Mouse (Mus musculus): ENCODE measurements at regions not wholly inside any gene's neighbourhood (a gene's known extent, or its start where the extent isn't known, plus 50 kb on each side); places are given as distances from the start of the nearest gene placed in this dataset.

DNA sequence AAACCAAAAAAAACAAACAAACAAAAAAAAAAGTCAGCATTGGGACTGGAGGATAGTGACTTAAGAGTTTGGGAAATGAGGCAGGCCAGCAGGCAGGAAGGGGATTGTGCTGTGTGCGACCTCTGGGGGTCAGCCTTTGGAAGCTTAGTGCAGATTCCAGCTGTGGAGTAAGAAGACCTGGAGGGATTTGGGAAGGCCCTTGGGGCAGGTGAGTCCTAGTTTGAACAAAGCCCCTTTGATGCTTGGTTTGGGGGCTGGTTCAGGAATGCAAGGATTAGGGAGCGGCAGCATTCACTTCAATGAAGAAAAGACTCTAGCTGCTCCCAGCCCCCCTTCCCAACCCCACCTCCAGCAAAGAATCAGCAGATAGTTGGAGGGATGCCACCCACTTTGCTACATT, 235.6 kb upstream of the Stt3b start:
- Histone ChIP-seq H3K4me1 (replicated peaks; ENCODE audit: insufficient read depth, low read length) (peaks cover 7% of the 10 kb centered on the region; the same call in 1 of the 2 replicates), H3K36me3 (ENCODE audit: insufficient read depth, low read length) (no peaks in the 10 kb centered on the region), H3K27me3 (ENCODE audit: insufficient read depth, low read length) (no peaks in the 10 kb centered on the region), H3K27ac (no peak overlapping the region), H3K4me3 (replicated peaks; ENCODE audit: low read depth, low read length) (no peak overlapping the region), H3K9ac (ENCODE audit: low read depth, low read length) (no peak overlapping the region), H3K4me2 (ENCODE audit: low read length) (no peak overlapping the region), H3K9me3 (replicated peaks; ENCODE audit: low read length) (no peaks in the 10 kb centered on the region)
- WGBS: 56% methylated on average over 2 of the region's 2 CpGs
- no peak for TF ChIP-seq CTCF (IDR thresholded peaks at IDR 0.05; ENCODE audit: low read depth)
- no peak for ATAC-seq (replicated peaks; ENCODE audit: low FRiP score, low read depth)
- DNase-seq (ENCODE audit: low spot score): no peak

DNA sequence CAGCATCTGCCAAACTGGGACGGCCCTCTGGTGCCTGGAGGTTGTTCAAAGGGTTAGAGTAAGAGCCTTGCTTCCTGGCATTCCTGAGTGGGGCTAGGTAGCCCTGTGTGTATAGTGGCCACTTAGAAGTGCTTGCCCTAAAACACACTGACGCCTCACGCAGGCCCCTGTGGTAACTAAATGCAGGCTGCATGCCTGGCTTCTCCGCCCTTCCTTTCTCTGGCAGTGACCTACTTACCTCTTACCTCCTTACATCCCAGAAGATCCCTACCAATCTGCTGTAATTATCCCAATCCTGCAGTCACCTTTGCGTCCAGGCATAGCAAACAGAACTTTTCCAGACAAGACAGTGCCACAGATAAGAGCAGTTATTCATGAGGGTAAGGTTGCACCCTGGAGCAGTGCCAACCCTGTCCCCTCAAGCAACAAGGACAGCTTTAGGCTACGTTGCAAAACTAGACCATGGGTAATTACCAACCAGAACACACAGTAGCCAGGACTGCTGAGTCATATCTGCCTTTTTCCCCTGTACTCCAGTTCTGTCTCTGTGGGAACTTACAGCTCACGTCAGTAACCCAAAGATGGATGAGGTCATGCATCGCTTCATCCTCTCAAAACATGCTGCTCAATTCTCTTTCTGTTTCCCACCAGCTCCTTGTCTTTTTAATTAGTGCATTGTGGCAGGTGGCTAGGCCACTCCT, 237.6 kb upstream of the Stt3b start:
- no peaks in the 10 kb centered on the region for H3K27me3 ChIP-seq (ENCODE audit: insufficient read depth, low read length)
- ATAC-seq (replicated peaks; ENCODE audit: low FRiP score, low read depth) (peak; percentile 86), DNase-seq (ENCODE audit: low spot score) (peak; percentile 69)
- WGBS: 44% methylated on average over 8 of the region's 8 CpGs
- no peak overlapping the region for H3K4me2 ChIP-seq (ENCODE audit: low read length)
- H3K4me1 ChIP-seq (replicated peaks; ENCODE audit: insufficient read depth, low read length): peaks cover 7% of the 10 kb centered on the region; the same call in 1 of the 2 replicates
- no peak overlapping the region for H3K9ac ChIP-seq (ENCODE audit: low read depth, low read length)
- no peaks in the 10 kb centered on the region for H3K36me3 ChIP-seq (ENCODE audit: insufficient read depth, low read length)
- H3K4me3 ChIP-seq (replicated peaks; ENCODE audit: low read depth, low read length): no peak overlapping the region
- H3K27ac ChIP-seq: peak overlapping the region; percentile 27; the same call in 1 of the 2 replicates
- H3K9me3 ChIP-seq (replicated peaks; ENCODE audit: low read length): no peaks in the 10 kb centered on the region
- TF ChIP-seq CTCF (IDR thresholded peaks at IDR 0.05; ENCODE audit: low read depth): no peak

DNA sequence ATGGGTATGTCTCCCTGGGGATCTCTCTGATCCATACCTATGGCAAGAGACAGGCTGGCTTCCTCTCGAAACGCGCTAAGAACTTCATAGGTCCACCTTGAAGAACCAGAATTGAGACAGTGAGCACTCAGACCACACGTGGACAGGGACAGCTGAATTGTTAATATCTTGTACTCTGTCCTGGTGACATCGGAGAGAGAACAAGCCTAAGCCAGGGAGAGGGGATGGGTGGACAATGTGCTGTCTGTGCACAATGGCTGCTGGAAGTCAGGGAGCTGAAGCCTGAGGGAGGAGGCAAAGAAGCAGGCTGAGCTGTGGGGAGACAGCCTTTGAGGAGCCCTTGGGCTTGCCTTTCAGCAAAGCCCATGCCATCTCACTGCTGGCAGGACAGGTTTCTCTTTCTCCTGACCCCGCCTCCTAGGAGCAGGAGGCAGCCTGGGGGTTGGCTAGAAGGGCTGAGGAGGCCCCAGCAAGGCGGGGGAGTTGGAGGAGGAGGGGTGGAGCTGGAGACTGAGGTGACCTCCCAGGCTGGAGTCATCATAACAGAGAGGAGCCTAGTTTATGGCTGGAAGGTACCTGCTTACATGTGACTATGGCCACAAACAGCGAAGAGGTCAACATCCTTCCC, 238.6 kb upstream of the Stt3b start:
- Histone ChIP-seq H3K9ac (ENCODE audit: low read depth, low read length) (no peak overlapping the region), H3K27ac (no peak overlapping the region), H3K4me2 (ENCODE audit: low read length) (0 out of 2 replicates have a peak overlapping the region, but pooled peaks have one; percentile 8), H3K4me3 (replicated peaks; ENCODE audit: low read depth, low read length) (no peak overlapping the region), H3K36me3 (ENCODE audit: insufficient read depth, low read length) (no peaks in the 10 kb centered on the region), H3K9me3 (replicated peaks; ENCODE audit: low read length) (no peaks in the 10 kb centered on the region), H3K27me3 (ENCODE audit: insufficient read depth, low read length) (no peaks in the 10 kb centered on the region), H3K4me1 (replicated peaks; ENCODE audit: insufficient read depth, low read length) (peaks cover 7% of the 10 kb centered on the region; the same call in 1 of the 2 replicates)
- 52% methylated on average over 8 of the region's 8 CpGs for WGBS
- DNase-seq (ENCODE audit: low spot score) (peak; percentile 31), ATAC-seq (replicated peaks; ENCODE audit: low FRiP score, low read depth) (peak; percentile 67)
- no peak for TF ChIP-seq CTCF (IDR thresholded peaks at IDR 0.05; ENCODE audit: low read depth)

DNA sequence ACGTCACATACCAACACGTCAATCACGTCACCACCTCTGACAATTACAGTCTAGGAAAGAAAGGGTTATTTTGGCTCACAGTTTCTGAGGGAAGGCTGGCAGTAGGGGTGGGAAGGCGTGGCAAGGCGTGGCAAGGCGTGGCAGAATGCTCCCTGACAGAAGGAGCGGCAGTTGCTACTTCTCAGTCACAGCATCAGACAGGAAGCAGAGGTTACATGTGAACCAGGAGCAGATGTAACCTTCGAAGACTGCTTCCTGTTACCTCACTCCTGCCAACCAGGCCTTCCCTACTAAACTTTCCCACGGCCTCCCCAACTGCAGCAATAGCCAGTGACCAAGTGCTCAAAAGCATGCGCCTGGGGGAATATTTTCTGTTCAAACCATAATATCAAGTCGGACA, 240.9 kb upstream of the Stt3b start:
- H3K9me3 ChIP-seq (replicated peaks; ENCODE audit: low read length): no peaks in the 10 kb centered on the region
- no peak for TF ChIP-seq CTCF (IDR thresholded peaks at IDR 0.05; ENCODE audit: low read depth)
- no peak overlapping the region for H3K4me2 ChIP-seq (ENCODE audit: low read length)
- no peak overlapping the region for H3K27ac ChIP-seq
- no peak for ATAC-seq (replicated peaks; ENCODE audit: low FRiP score, low read depth)
- 86% methylated on average over 11 of the region's 11 CpGs for WGBS
- H3K4me3 ChIP-seq (replicated peaks; ENCODE audit: low read depth, low read length): no peak overlapping the region
- no peak overlapping the region for H3K9ac ChIP-seq (ENCODE audit: low read depth, low read length)
- no peaks in the 10 kb centered on the region for H3K27me3 ChIP-seq (ENCODE audit: insufficient read depth, low read length)
- no peaks in the 10 kb centered on the region for H3K36me3 ChIP-seq (ENCODE audit: insufficient read depth, low read length)
- DNase-seq (ENCODE audit: low spot score): no peak
- H3K4me1 ChIP-seq (replicated peaks; ENCODE audit: insufficient read depth, low read length): peaks cover 7% of the 10 kb centered on the region; the same call in 1 of the 2 replicates

DNA sequence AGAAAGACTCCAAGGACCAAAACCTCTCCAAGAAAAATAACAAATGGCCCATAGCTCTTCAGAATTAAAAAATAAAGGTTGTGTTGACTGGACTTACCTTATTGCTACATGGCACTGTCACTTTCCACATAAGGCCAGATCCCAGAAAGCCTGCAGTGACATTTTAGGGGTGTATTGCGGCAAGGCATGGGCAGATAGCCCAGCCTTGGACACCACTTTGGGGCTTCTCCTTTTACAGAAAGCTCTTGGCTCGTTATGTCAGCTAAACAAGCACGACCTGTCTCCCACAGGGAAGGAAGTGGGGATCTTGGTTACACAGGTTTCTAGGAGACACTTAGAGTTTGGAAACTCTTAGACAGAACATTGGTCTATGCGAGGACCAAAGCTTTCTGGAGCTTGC, 241.3 kb upstream of the Stt3b start:
- ATAC-seq (replicated peaks; ENCODE audit: low FRiP score, low read depth): no peak
- Histone ChIP-seq H3K9me3 (replicated peaks; ENCODE audit: low read length) (no peaks in the 10 kb centered on the region), H3K36me3 (ENCODE audit: insufficient read depth, low read length) (no peaks in the 10 kb centered on the region), H3K27ac (no peak overlapping the region), H3K4me3 (replicated peaks; ENCODE audit: low read depth, low read length) (no peak overlapping the region), H3K4me1 (replicated peaks; ENCODE audit: insufficient read depth, low read length) (peaks cover 7% of the 10 kb centered on the region; the same call in 1 of the 2 replicates), H3K27me3 (ENCODE audit: insufficient read depth, low read length) (no peaks in the 10 kb centered on the region), H3K4me2 (ENCODE audit: low read length) (no peak overlapping the region), H3K9ac (ENCODE audit: low read depth, low read length) (no peak overlapping the region)
- DNase-seq (ENCODE audit: low spot score): no peak
- no peak for TF ChIP-seq CTCF (IDR thresholded peaks at IDR 0.05; ENCODE audit: low read depth)
- WGBS: 79% methylated on average over 4 of the region's 4 CpGs

DNA sequence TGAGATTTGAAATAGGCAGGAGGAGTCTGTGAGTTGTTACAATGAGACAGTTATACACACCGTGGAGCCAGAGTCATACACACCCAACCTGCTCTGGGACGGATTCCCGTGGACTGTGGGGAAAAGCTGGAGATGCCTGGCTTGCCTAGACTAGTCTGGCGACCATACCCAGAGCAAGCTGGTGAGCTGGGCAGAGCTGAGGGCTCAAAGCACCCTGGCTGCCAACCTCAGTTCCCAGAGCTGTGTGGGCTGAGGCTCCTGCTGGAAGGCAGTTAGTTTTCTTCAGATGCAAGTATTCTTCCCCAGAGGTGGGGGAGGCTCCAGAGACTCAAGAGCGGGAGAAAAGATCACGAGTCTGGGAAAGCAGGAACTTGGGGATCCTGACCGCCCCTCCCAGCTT, 247.9 kb upstream of the Stt3b start:
- H3K9me3 ChIP-seq (replicated peaks; ENCODE audit: low read length): no peaks in the 10 kb centered on the region
- ATAC-seq (replicated peaks; ENCODE audit: low FRiP score, low read depth) (no peak), DNase-seq (ENCODE audit: low spot score) (no peak)
- 86% methylated on average over 7 of the region's 7 CpGs for WGBS
- no peak for TF ChIP-seq CTCF (IDR thresholded peaks at IDR 0.05; ENCODE audit: low read depth)
- H3K27ac ChIP-seq: no peak overlapping the region
- no peak overlapping the region for H3K9ac ChIP-seq (ENCODE audit: low read depth, low read length)
- H3K4me3 ChIP-seq (replicated peaks; ENCODE audit: low read depth, low read length): no peak overlapping the region
- H3K36me3 ChIP-seq (ENCODE audit: insufficient read depth, low read length): no peaks in the 10 kb centered on the region
- no peaks in the 10 kb centered on the region for H3K27me3 ChIP-seq (ENCODE audit: insufficient read depth, low read length)
- H3K4me1 ChIP-seq (replicated peaks; ENCODE audit: insufficient read depth, low read length): no peaks in the 10 kb centered on the region
- H3K4me2 ChIP-seq (ENCODE audit: low read length): no peak overlapping the region

Data from kidney, postnatal 0 days (tissue).